Mouse (Mus musculus) megakaryocyte, adult 5-6 weeks (primary cell): Measurements from ENCODE around the gene Apoa2. TPM values are rescaled to one million over a fixed set of nuclear protein-coding genes. Genes with fewer than 3 reads are reported as not detected.

ENCODE experiments used
- ATAC-seq: 2 replicates; pipeline ENCODE4 v1.8.0; 2016; ENCODE audit warnings: mild to moderate bottlenecking, inconsistent platforms; ENCODE audit not compliant: poor library complexity, severe bottlenecking
- total RNA-seq, 2 experiments: library from RNA; stranded (forward) in 1 of 2; stranded (reverse) in 1 of 2; fragments of 153-499, 151-499 nt in 1 of 2; fragments of 221-1000, 200-1000 nt in 1 of 2; gene quantifications; 2 replicates each; pipeline versions ENCODE4 v1.2.3 to v1.2.4; 2015 to 2017

The Apoa2 gene
- total RNA-seq (2015), result 0.87 TPM in 1 of 2 replicates, not detected in the other
- not detected in 2 replicates for total RNA-seq (2017)

DNA sequence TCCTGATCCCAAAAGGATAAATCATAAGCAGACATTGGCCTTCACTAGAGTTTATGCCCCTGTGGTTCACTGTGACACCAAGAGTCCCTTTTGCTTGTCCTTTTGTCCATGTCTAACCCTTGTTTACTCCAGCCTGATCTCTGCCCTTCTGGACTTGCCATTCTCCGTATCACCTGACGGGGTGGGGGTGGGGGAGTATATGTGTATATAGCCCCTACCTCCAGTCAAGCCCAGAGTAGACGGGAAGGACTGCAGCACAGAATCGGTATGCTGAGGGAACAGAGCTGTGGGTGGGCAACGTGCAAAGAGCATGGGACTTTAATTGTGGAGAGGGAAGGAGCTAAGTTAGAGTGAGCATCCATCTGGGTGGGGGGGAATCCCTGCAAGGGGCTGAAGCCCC, at the start of gene Apoa2:
TSS of gene Apoa2 (plus strand) at position 198 of the 400 bp plus-strand sequence.
- no peak for ATAC-seq

GRCm38 (mm10) chr1:171179487-171180171, 45.2 kb upstream of the Apoa2 start:
- no peak for ATAC-seq

- no peak for ATAC-seq
These were observed 41.8 kb upstream of the Apoa2 start for GRCm38 (mm10) chr1:171183025-171183424.

DNA sequence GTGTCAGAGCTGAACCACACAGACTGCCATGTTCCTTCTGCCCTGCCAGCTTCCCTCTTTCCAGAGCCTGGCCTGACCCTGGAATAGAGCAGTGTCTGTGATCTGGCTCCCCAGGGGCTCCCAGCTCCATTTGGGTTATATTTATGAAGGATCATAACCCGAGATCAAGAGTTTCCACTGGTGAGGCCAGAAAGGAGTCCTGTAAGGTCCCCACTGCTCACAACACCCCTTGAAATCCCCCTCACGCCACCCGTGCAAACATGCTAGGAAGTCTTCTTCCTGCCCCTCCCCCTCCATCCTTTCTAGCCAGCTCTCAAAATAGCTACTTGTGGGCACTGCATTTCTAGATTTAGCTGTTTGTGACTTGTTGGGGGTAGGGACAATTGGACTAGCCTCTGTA, 41.2 kb upstream of the Apoa2 start:
- ATAC-seq, result no peak

GRCm38 (mm10) chr1:171184314-171184713, 40.5 kb upstream of the Apoa2 start:
- peak; percentile 94 for ATAC-seq

GRCm38 (mm10) chr1:171185655-171186054, 39.2 kb upstream of the Apoa2 start:
- ATAC-seq, result no peak

DNA sequence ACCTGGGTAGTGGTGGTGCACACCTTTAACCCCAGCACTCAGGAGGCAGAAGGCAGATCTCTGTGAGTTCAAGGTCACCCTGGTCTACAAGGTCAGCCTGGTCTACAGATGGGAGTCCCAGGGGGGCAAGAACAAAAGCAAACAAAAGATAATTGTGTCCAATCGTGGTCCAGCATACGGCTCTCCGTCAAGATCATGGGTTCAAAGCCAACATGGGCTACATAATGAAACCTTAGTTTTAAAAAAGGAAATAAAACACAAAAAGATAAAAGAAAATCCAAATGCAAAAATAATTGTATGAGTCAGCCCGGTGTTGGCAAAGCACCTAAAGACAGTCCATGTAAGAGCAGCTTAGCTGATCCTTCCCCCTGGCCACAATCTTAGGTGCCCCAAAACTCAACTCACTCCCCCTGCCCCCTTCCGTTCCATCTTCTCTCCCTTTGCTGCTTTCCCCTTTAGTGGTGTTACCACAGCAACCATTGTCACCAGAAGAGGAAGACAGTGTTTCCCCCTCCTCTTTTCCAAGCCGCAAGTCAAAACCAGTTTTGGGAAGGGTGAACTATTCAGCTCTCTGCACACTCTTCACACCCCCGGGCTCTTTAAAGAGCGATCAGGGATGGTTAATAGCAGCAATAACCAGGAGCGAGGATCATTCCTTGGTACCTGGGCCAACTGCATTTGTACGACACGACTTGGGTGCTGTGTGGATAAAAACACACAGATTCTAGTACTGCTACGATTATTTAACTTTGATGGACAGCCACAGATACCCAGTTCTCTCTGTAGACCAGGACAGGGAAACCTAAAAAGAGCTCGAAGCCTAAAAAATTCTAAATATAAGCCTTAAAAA, 36.8 kb upstream of the Apoa2 start:
- ATAC-seq, result 0 out of 2 replicates have a peak, but pooled peaks have one; percentile 9

DNA sequence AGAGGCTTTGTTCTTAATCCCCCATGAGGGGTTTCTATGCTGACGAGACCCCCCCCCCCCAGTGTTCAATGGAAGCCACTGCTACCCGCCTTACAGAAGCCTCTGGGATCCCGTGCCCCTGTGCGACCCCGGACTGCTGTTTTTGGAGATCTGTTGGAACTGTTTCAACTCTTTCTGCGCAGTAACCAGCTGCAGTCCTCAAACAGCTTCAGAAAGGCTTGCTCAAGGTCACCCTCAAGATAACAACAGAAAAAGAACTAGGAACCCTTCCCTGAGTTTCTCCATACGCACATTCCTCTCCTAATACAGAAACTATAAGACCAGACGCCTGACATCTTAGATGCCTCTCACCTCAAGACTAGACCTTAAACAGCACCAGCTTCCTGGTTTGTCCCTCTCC, 35.8 kb upstream of the Apoa2 start:
- no peak for ATAC-seq

- no peak for ATAC-seq
These were observed 35.3 kb upstream of the Apoa2 start for GRCm38 (mm10) chr1:171189476-171190114.

- no peak for ATAC-seq
These were observed 34.0 kb upstream of the Apoa2 start for GRCm38 (mm10) chr1:171190832-171191231.

- ATAC-seq, result no peak
These were observed 32.6 kb upstream of the Apoa2 start for GRCm38 (mm10) chr1:171192283-171192682.

GRCm38 (mm10) chr1:171193093-171193840, 31.6 kb upstream of the Apoa2 start:
- no peak for ATAC-seq

GRCm38 (mm10) chr1:171193911-171194830, 30.7 kb upstream of the Apoa2 start:
- ATAC-seq, result no peak

GRCm38 (mm10) chr1:171195046-171195822, 29.6 kb upstream of the Apoa2 start:
- ATAC-seq, result 0 out of 2 replicates have a peak, but pooled peaks have one; percentile 19

DNA sequence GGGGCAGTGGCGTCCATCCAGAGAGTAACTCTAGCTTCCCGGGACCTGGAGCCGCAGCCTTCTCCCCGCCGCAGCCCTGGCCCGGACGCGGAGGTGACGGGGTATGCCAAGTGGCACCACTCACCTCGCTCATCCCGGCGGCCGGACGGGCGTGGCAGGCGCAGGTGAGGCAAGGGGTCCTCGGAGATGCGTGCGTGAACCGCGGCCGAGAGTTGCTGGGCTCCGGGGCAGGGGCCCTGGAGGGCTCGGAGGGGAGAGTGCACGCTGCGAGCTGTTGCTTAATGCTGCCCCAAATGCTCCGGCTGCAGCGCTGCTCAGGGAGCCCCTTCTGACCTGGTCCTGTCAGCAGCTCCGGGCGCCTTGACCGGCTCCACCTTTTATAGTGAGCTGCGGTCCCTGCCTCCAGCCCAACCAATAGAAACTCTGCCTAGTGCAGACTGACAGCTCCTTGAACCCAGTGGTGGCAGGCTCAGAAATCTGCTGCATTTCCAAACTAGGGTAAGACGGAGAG, 28.9 kb upstream of the Apoa2 start, which contains the start of gene Pcp4l1:
TSS of gene Pcp4l1 (minus strand) at position 382 of the 511 bp plus-strand sequence.
- peak; percentile 91 for ATAC-seq

DNA sequence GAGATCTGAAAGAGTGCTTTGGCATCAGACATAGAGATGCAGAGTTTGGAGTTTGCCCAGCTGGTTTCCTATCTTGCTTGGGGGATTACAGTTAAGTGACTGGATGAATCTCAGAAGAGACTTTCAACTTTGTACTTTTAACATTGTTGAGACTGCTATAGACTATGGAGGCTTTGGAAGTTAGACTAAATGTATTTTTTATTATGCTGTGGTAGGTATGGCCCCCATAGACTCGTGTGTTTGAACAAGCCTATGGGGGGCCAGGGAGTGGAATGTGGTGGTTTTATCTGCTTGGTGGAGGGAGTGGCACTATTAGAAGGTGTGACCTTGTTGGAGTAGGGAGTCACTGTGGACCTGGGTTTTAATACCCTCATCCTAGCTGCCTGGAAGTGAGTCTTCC, 25.3 kb upstream of the Apoa2 start:
- ATAC-seq, result no peak

DNA sequence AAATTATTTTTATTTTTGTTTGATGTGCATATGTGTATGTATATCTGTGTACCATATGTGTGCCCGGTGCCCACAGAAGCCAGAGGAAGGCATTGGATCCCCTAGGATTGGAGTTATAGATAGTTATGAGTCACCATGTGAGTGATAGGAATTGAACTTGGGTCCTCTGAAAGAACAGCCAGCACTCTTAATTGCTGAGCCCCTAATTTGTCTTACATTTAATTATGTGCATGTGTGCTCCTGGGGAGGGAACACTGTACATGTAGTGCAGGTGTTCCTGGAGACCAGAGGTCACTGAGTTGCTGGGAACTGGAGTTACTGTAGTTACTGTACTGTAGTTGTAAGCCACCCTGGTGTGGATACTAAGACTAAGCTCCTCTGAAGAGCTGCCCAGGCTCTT, 24.1 kb upstream of the Apoa2 start:
- no peak for ATAC-seq

DNA sequence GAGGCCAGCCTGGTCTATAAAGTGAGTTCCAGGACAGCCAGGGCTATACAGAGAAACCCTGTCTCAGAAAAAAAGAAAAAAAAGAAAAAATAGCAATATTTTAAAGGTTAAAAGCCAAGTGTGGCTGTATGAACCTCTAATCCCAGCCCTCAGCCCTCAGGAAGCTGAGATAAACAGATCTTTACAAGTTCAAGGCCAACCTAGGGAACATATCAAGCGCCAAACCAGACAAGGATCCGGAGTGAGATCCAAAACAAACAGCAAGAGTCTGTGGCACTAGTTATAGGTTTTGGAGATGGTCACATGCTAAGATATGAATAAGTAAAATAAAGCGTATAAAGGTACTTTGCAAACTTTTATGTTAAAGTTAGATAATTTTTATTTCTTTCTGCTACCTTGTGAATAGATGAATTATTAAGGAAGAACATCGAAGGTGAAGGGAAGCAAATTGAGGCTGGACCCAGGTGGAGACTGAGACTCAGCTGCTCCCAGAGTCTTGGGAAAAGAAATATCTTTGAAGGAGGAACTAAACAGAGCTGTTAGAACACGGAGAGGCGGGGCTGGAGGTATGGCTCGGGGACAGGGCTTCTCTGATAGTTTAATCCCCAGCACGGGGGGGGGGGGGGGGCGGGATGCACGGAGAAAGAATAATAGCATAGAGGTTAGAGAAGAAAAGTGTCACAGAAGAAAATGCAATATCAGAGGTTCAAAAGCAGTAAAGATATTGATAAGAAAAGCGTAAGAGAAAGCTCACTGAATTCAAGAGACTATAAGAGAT, 21.2 kb upstream of the Apoa2 start:
- ATAC-seq, result no peak
